Mouse (Mus musculus) lung, adult 2 months (tissue): ENCODE measurements around the gene Olfr209. TPM values are rescaled to one million over a fixed set of nuclear protein-coding genes. Genes with fewer than 3 reads are reported as not detected.

Experiments
- DNase-seq: peaks from one replicate; pipeline ENCODE4 v3.0.0; 2022
- H3K4me1 ChIP-seq: fragments of 200-500 bp; 2 replicates; pipeline ENCODE4 v1.6.1; 2011; ENCODE audit warnings: low read length; ENCODE audit not compliant: control insufficient read depth, insufficient read depth
- H3K4me3 ChIP-seq: fragments of 200-500 bp; replicated peaks from 2 replicates; pipeline ENCODE3; 2011; ENCODE audit warnings: low read depth, mild to moderate bottlenecking, control low read depth, low read length; ENCODE audit errors: extremely low read depth
- CTCF ChIP-seq: fragments of 200-500 bp; IDR thresholded peaks from 2 replicates; pipeline ENCODE4 v1.5.1; 2011; ENCODE audit warnings: mild to moderate bottlenecking, low read length, control low read depth; ENCODE audit not compliant: insufficient read depth
- POLR2A ChIP-seq: fragments of 200-500 bp; IDR thresholded peaks from 2 replicates; pipeline ENCODE4 v1.6.1; 2011; ENCODE audit warnings: low read depth, mild to moderate bottlenecking, control low read depth, low read length, borderline replicate concordance; ENCODE audit errors: extremely low read depth
- WGBS: fragments of 180-500 bp; shearing (Covaris S2); methylation state at CpG from one replicate; pipeline ENCODE4 v1.1.7; 2018; 5-methylcytosine and 5-hydroxymethylcytosine counted together
- polyA plus RNA-seq: library from polyadenylated mRNA; depleted of rRNA; stranded (reverse); fragments of >200 nt; gene quantifications from 2 replicates; pipeline ENCODE4 v1.2.3, GENCODE M21; 2012; rRNA removed

Gene Olfr209
- not detected in 2 replicates for polyA plus RNA-seq

DNA sequence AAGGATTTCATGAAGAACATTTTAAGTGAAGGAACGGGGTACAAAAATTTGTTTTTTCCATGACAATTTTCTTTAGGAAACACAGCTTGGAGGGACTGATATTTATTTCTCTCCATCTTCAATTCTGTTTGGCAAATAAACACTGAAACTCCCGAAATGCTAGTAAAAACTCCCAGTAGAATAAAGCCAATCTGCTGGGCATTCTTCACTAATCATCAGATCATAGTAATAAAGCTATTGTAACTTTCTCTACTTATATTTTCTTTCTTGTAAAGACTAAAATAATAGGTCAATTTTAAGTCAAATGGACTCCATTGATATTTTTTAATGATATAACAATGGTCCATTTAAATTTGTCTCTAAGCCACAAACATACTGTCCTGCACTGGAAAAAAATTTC, at the start of gene Olfr209:
Gene Olfr209 (minus strand): TSS at position 101 of the 400 bp plus-strand sequence.
- H3K4me1 ChIP-seq, result no peaks in the 10 kb centered on the region
- WGBS, result 65% methylated on average over 2 of the region's 2 CpGs
- no peak for TF ChIP-seq CTCF
- TF ChIP-seq POLR2A, result no peak
- DNase-seq, result no peak
- no peak within 1 kb of the TSS for H3K4me3 ChIP-seq

DNA sequence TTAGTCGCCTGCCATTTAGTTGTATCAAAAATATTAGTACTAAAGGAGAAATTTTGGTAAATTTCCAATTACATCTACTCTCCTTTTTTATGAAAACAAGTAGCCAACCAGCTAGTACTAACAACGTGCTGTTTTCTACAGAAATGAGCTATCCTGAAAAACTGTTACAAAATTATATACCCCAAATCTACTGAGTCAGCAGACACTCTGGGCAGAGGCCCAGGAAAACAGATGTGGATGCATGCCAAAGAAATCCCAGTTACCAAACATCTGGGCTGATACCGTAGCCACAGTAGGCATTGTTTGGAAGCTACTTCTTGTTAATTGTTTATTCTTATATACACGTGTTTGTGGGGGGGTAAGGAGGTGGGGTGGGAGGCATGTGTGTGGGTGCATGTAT, 49.7 kb upstream of the Olfr209 start:
- WGBS, result 39% methylated on average over 4 of the region's 4 CpGs
- no peak for DNase-seq
- Histone ChIP-seq H3K4me3 (no peak overlapping the region), H3K4me1 (no peaks in the 10 kb centered on the region)
- TF ChIP-seq CTCF, result no peak
- no peak for TF ChIP-seq POLR2A

DNA sequence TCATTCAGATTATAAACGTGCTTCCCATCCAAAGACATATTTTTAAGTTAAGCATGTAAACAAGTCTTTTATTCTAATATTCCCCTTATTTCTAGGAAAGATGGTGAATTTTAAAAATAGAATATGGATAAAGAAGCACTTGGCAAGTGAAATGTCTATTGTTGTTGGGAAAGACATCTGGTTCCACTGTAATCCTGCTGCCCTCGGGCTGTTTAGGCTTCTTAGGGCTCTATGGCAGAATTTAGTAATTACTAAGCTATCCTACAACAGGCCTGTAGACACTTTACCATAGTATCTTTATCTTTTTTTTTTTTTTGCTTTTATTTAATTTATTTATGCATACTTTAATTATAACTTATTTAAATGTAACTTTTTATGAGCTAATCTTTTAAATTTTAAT, 46.0 kb upstream of the Olfr209 start:
- DNase-seq, result no peak
- TF ChIP-seq CTCF (no peak), POLR2A (no peak)
- Histone ChIP-seq H3K4me3 (no peak overlapping the region), H3K4me1 (no peaks in the 10 kb centered on the region)
- WGBS, result 59% methylated on average over 2 of the region's 2 CpGs

DNA sequence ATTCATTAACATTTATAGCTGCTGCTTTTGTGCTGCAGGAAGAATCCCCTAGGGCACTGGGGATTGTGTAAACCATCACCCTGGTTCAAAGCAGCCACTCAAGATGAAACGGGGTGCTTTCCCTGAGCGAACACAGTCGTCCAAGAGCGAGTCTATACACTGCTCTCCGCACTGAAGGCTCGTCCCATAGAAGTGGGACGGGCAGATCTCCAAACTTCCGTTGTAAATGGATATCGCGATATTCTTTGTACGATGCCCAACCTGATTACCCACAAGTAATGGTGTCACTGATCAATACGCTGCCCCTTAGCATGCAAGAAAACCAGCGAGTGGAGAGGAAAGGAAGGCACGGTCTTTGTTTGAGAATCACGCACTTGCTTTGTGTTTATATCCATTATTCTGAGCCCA, 45.6 kb upstream of the Olfr209 start:
- WGBS, result 78% methylated on average over 15 of the region's 15 CpGs
- H3K4me3 ChIP-seq, result no peak overlapping the region
- H3K4me1 ChIP-seq, result no peaks in the 10 kb centered on the region
- TF ChIP-seq CTCF, result no peak
- TF ChIP-seq POLR2A, result no peak
- no peak for DNase-seq

DNA sequence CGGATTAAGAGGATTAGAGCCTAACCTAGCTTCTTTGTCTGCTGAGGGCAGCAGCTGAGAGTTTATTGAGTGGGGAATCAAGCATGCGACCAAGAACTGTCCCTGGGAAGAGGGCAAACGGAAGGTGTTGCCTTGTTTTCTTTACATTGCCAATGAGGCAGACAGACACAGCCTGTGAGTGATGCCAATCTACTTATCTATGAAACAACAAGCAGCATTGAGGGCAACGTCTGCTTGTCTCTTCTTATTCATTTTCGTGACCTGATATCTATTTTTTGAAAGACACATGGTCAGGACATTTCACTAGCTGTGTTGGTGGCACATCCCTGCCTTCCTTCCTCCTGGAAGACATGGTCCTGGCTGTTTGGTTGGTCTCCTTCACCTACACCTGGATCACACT, 43.2 kb upstream of the Olfr209 start, which contains the start of gene Gabrr3:
Gene Gabrr3 (plus strand): TSS at position 301 of the 400 bp plus-strand sequence.
- TF ChIP-seq CTCF (no peak), POLR2A (no peak)
- 57% methylated on average over 5 of the region's 5 CpGs for WGBS
- no peak for DNase-seq
- H3K4me3 ChIP-seq, result no peak within 1 kb of the TSS
- H3K4me1 ChIP-seq, result no peaks in the 10 kb centered on the region

DNA sequence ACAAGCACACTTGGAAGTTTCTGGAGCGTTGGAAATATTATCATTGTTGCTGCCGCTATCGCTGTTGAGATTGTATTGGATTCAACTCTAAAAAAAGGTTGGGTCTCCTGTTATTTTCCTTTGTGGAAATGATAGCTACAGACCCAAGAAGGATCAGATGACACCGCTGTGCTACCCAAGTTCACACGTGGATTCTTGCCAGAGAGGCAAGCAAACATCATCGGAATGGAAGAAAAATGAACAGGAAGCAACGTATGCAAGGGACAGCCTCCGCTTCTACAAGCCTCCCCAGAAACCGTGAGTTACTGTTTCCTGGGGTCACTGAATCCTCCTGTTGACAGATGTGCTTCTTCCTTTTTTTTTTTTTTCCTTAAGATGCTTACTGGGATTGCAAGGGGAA, 41.0 kb upstream of the Olfr209 start:
- TF ChIP-seq POLR2A (no peak), CTCF (no peak)
- DNase-seq, result no peak
- no peaks in the 10 kb centered on the region for H3K4me1 ChIP-seq
- no peak overlapping the region for H3K4me3 ChIP-seq
- 46% methylated on average over 9 of the region's 9 CpGs for WGBS

DNA sequence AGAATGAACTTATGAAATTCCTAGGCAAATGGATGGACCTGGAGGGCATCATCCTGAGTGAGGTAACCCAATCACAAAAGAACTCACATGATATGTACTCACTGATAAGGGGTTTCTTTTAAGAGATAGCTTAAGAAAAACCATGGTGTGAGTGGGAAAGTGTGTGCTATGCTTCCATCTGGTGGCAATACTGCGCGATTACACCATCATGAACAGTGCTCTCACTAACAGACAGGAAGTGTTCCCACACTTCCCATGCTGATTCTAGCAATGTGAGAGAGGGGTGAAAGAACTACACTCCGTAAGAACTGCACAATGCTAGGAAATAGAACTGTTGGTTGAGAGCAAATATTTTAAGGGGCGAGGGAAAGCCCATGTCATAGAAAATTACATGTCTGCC, 39.9 kb upstream of the Olfr209 start:
- no peak for DNase-seq
- Histone ChIP-seq H3K4me1 (no peaks in the 10 kb centered on the region), H3K4me3 (no peak overlapping the region)
- WGBS, result 9% methylated on average over 4 of the region's 4 CpGs
- TF ChIP-seq POLR2A (no peak), CTCF (no peak)

DNA sequence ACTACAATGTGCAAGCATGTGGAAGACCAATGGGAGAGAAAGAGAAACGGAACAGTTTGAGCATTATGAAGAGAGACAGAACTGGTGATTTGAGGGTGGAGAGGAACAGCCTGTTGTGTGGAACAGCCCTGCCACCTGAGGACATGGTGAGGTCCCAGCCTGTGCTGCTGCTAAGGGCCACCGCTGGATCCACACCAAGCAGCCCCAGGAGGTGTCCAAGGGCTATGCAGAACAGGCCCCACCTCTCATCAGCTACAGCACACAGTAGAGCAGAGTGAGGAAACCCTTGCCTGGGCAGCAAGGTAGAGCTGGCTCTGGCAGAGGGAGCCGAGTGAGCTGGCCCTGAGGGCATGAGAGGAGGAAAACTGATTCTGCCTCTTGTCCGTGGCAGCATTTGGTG, 38.2 kb upstream of the Olfr209 start:
- no peak for TF ChIP-seq CTCF
- TF ChIP-seq POLR2A, result no peak

DNA sequence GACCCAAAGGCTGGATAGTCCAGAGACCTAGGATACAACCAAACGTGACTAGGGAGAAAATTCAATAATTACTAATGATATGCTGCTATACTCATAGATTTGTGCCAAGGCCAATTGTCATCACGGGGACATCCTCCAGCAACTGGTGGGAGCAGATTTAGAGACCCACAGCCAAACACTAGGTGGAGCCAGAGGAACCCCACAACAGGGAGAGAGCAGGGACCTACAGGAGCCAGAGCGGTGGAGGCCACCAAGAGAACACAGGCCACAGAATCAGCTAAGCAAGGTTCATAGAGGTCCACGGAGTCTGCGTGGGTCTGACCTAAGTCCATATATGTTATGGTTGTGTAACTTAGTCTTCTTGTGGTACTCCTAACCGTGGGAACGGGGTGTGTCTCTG, 37.3 kb upstream of the Olfr209 start:
- DNase-seq, result no peak
- TF ChIP-seq CTCF, result no peak
- no peak for TF ChIP-seq POLR2A
- 72% methylated on average over 7 of the region's 7 CpGs for WGBS
- Histone ChIP-seq H3K4me3 (no peak overlapping the region), H3K4me1 (no peaks in the 10 kb centered on the region)

More for the DNA sequence above, 38.2 kb upstream of the Olfr209 start:
- no peak for DNase-seq
- 71% methylated on average over 4 of the region's 4 CpGs for WGBS
- Histone ChIP-seq H3K4me3 (no peak overlapping the region), H3K4me1 (no peaks in the 10 kb centered on the region)

DNA sequence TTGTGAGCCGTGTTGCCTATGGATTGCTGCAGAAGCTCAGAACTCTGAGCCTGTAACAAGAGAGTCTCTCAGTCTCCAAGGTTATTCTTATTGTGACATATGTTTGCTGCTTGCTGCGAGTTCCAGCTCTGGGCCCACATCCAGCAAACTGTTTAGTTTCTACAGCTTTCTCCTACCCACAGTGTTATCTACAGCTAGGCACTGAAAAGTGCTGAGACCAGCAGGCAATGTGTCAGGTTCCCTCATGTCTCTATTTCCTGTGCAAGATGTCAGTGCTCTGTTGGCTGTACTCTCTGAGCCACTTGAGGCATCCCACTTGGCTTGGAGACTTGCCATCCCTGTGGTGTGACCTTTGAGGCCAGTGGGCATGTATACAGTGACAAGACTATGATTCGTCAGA, 29.5 kb upstream of the Olfr209 start:
- WGBS, result 50% methylated on average over 3 of the region's 3 CpGs
- Histone ChIP-seq H3K4me3 (no peak overlapping the region), H3K4me1 (no peaks in the 10 kb centered on the region)
- TF ChIP-seq POLR2A (no peak), CTCF (no peak)
- no peak for DNase-seq

DNA sequence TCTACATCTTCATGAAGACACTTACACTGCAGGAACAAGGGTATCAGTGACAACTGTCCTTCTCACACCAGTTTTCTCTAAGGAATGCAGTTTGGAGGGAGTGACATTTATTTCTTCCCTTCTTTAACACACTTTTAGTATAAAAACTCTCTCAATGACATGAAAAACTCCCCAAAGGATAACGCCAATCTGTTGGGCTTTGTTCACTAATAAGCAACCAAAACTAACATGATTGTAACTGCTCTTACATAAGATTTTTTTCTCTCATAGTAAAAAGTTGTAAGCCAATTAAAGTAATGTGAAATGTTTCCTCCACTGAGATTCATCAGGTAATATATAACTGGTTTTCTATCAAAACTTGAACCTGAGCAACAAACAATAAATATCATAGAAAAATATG, 14.6 kb downstream of the Olfr209 start, which contains the start of gene Olfr206:
Gene Olfr206 (minus strand): TSS at position 101 of the 400 bp plus-strand sequence.
- DNase-seq, result no peak
- no peak for TF ChIP-seq POLR2A
- TF ChIP-seq CTCF, result no peak
- WGBS, result 75% methylated on average over 1 of the region's 1 CpGs
- Histone ChIP-seq H3K4me3 (no peak within 1 kb of the TSS), H3K4me1 (no peaks in the 10 kb centered on the region)
